Mouse (Mus musculus) liver, adult 2 months (tissue): ENCODE measurements at regions not wholly inside any gene's neighbourhood (a gene's known extent, or its start where the extent isn't known, plus 50 kb on each side); places are given as distances from the start of the nearest gene placed in this dataset.

Source experiments
- CTCF ChIP-seq: fragments of 200-500 bp; IDR thresholded peaks from 2 replicates; pipeline ENCODE4 v1.5.1; 2011; ENCODE audit warnings: low read depth, low read length, control low read depth
- POLR2A ChIP-seq: fragments of 200-500 bp; IDR thresholded peaks from 2 replicates; pipeline ENCODE4 v1.6.1; 2011; ENCODE audit warnings: low read length, control low read depth; ENCODE audit not compliant: insufficient read depth; ENCODE audit errors: extremely low read depth

DNA sequence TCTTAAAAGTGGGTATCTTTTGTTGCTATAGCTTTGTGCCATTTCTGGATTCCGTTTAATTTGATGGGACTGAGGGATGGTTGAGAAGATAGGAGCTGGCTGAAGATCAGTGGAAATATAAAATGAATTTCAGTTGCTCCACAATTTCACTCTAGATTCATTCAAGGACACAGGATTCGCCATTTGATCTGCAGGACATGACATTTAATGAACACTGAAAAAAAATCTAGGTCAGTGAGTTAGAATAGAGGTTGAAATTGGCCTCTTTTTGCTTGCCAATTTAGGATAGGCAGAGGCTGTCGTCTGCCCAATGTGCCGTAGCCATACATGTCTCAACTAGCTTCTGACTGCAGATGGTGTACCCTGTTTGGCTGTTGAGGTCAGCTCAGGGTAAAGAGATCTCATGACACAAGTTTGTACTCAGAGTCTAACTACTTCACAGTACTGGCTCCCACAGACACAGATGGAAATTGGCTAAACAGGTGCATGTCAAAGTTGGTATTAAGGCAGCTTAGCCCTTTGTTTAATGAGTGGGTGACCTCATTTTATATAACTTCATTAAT, 449.5 kb upstream of the Tle4 start:
- no peak for TF ChIP-seq CTCF
- TF ChIP-seq POLR2A = no peak
